Mouse (Mus musculus): ENCODE data around the gene Adh5.

- TF ChIP-seq CTCF (IDR thresholded peaks at IDR 0.05; ENCODE audit: control insufficient read depth, insufficient read depth, low read length) (no peak), POLR2A (IDR thresholded peaks at IDR 0.05; ENCODE audit: borderline replicate concordance, control insufficient read depth, low read depth, low read length) (no peak)
Observed at GRCm38 (mm10) chr3:138471066-138471465, 28.2 kb downstream of the Adh5 start.
